Comparison of ENCODE assay signal across 8 mouse cellular contexts in the genomic region with DNA sequence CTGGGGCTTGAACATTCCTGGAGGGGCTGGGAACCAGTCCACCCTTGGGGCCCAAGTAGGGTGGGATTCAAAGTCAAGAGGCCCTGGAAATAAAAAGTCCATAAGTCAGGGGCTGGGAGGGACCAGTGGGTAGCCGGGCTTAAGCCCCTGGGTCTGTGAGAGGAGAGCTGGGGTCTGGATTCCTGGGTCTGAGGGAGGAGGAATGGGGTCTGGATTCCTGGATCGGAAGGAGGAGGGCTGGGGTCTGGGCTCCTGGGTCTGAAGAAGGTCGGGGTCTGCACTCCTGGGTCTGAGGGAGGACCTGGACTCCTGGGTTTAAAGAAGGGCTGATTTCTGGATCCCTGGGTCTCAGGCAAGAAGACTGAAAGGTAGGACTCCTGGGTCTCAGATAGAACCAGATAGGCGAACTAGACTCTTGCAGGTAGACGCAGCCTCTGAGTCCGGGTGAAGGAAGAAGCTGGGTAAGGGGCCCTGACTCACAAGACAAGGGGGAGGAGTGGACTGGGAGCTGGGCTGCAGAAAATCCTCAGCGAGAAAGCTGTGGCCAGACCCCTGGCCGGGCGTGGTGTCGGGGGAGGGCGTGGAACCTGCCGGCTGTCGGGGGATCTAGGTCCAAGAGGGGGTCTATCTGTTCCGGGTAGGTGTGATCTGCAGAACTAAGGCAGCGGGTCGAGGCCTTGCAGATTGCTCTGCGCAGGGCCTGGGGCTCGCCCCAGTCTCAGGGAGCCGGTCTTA. TPM values are rescaled to one million over a fixed set of nuclear protein-coding genes. Genes with fewer than 3 reads are reported as not detected.
A peak's percentile ranks its signal among the peaks of the same experiment; 100 is the strongest.
DNase-seq lines count a peak whose midpoint lies in the region; ATAC-seq and TF ChIP-seq lines count a peak whose summit lies in the region.

No protein-coding gene starts in this region.

- H3K27me3 ChIP-seq in kidney, postnatal 0 days (ENCODE audit: insufficient read depth, low read length) = no peaks in the 10 kb centered on the region
- H3K27me3 ChIP-seq in embryonic facial prominence, embryonic 10.5 days (replicated peaks; ENCODE audit: low read depth, poor library complexity, severe bottlenecking) = peaks cover 36% of the 10 kb centered on the region
- no peaks in the 10 kb centered on the region for H3K27me3 ChIP-seq in hindbrain, embryonic 16.5 days (replicated peaks; ENCODE audit: control insufficient read depth, insufficient read depth, low read length)
- H3K27me3 ChIP-seq in midbrain, embryonic 16.5 days (ENCODE audit: control insufficient read depth, insufficient read depth, low read depth, low read length) = no peaks in the 10 kb centered on the region

- 5% methylated on average over 18 of the region's 19 CpGs for WGBS in kidney, postnatal 0 days
- 8% methylated on average over 19 of the region's 19 CpGs for WGBS in embryonic facial prominence, embryonic 10.5 days
- 6% methylated on average over 19 of the region's 19 CpGs for WGBS in hindbrain, embryonic 16.5 days
- WGBS in midbrain, embryonic 16.5 days = 5% methylated on average over 14 of the region's 19 CpGs

- TF ChIP-seq CTCF in kidney, postnatal 0 days (IDR thresholded peaks at IDR 0.05; ENCODE audit: low read depth) = no peak

- no peaks in the 10 kb centered on the region; the same call in 1 of the 2 replicates for H3K9me3 ChIP-seq in kidney, postnatal 0 days (replicated peaks; ENCODE audit: low read length)
- peaks cover 37% of the 10 kb centered on the region for H3K9me3 ChIP-seq in embryonic facial prominence, embryonic 10.5 days
- peaks cover 5% of the 10 kb centered on the region; the same call in 1 of the 2 replicates for H3K9me3 ChIP-seq in hindbrain, embryonic 16.5 days (ENCODE audit: control insufficient read depth, low read length)
- H3K9me3 ChIP-seq in midbrain, embryonic 16.5 days (replicated peaks; ENCODE audit: control insufficient read depth, low read length, poor library complexity, severe bottlenecking) = no peaks in the 10 kb centered on the region

- H3K4me1 ChIP-seq in kidney, postnatal 0 days (replicated peaks; ENCODE audit: insufficient read depth, low read length) = peaks cover 5% of the 10 kb centered on the region
- peaks cover 35% of the 10 kb centered on the region for H3K4me1 ChIP-seq in embryonic facial prominence, embryonic 10.5 days
- H3K4me1 ChIP-seq in hindbrain, embryonic 16.5 days (ENCODE audit: control insufficient read depth, insufficient read depth, low read depth, low read length) = peaks cover 29% of the 10 kb centered on the region
- peaks cover 24% of the 10 kb centered on the region for H3K4me1 ChIP-seq in midbrain, embryonic 16.5 days (ENCODE audit: control insufficient read depth, insufficient read depth, low read length)

- peak overlapping the region; percentile 87 for H3K4me3 ChIP-seq in kidney, postnatal 0 days (replicated peaks; ENCODE audit: low read depth, low read length)
- peak overlapping the region; percentile 77 for H3K4me3 ChIP-seq in embryonic facial prominence, embryonic 10.5 days
- H3K4me3 ChIP-seq in hindbrain, embryonic 16.5 days (ENCODE audit: low read length) = peak overlapping the region; percentile 56
- H3K4me3 ChIP-seq in midbrain, embryonic 16.5 days (ENCODE audit: low read depth, low read length) = peak overlapping the region; percentile 66

- no peak for DNase-seq in kidney, postnatal 0 days (ENCODE audit: low spot score)
- no peak for DNase-seq in kidney, postnatal 25 days
- DNase-seq in embryonic facial prominence, embryonic 10.5 days (ENCODE audit: low spot score) = peak; percentile 24
- no peak for DNase-seq in layer of hippocampus, adult 9-10 months (ENCODE audit: low spot score)
- no peak for DNase-seq in right cerebral cortex, postnatal 10 days (ENCODE audit: low spot score in 2 of 2)
- no peak for DNase-seq in cerebellum, adult 9-10 months

- peak overlapping the region; percentile 70 for H3K27ac ChIP-seq in kidney, postnatal 0 days
- peak overlapping the region; percentile 87 for H3K27ac ChIP-seq in embryonic facial prominence, embryonic 10.5 days (replicated peaks)
- H3K27ac ChIP-seq in hindbrain, embryonic 16.5 days (ENCODE audit: low read depth, low read length) = peak overlapping the region; percentile 57
- H3K27ac ChIP-seq in midbrain, embryonic 16.5 days (ENCODE audit: low read length) = peak overlapping the region; percentile 85

- peak overlapping the region; percentile 92 for H3K4me2 ChIP-seq in kidney, postnatal 0 days (ENCODE audit: low read length)
- H3K4me2 ChIP-seq in hindbrain, embryonic 16.5 days (ENCODE audit: low read length) = peak overlapping the region; percentile 93
- H3K4me2 ChIP-seq in midbrain, embryonic 16.5 days (ENCODE audit: low read length) = peak overlapping the region; percentile 91

- H3K9ac ChIP-seq in kidney, postnatal 0 days (ENCODE audit: low read depth, low read length) = peak overlapping the region; percentile 92
- H3K9ac ChIP-seq in hindbrain, embryonic 16.5 days (ENCODE audit: low read depth, low read length) = peak overlapping the region; percentile 94
- peak overlapping the region; percentile 91 for H3K9ac ChIP-seq in midbrain, embryonic 16.5 days (ENCODE audit: low read depth, low read length)

- peaks cover 17% of the 10 kb centered on the region for H3K36me3 ChIP-seq in kidney, postnatal 0 days (ENCODE audit: insufficient read depth, low read length)
- H3K36me3 ChIP-seq in embryonic facial prominence, embryonic 10.5 days (replicated peaks) = peaks cover 35% of the 10 kb centered on the region
- peaks cover 18% of the 10 kb centered on the region for H3K36me3 ChIP-seq in hindbrain, embryonic 16.5 days (ENCODE audit: control insufficient read depth, insufficient read depth, low read length)
- H3K36me3 ChIP-seq in midbrain, embryonic 16.5 days (ENCODE audit: control insufficient read depth, insufficient read depth, low read length) = peaks cover 14% of the 10 kb centered on the region

- no peak; the same call in none of the 2 replicates for ATAC-seq in kidney, postnatal 0 days (replicated peaks; ENCODE audit: low FRiP score, low read depth)
- ATAC-seq in hindbrain, embryonic 16.5 days = no peak
- peak; percentile 52 for ATAC-seq in midbrain, embryonic 16.5 days

RNA-seq across cellular contexts. Expression of a gene that starts 0.5 kb away (rescaled TPM):
- 21.2 and 21.3 TPM in 2 replicates for polyA plus RNA-seq in kidney, postnatal 0 days (2015; fragmentation: Nextera tagmentation; extraction: Ambion mirVana)
- 24.8 and 29.3 TPM in 2 replicates for polyA plus RNA-seq in embryonic facial prominence, embryonic 10.5 days (2016; fragmentation: Nextera tagmentation; extraction: Ambion mirVana)
- 49.2 and 53.5 TPM in 2 replicates for polyA plus RNA-seq in hindbrain, embryonic 16.5 days (2015; fragmentation: Nextera tagmentation; extraction: Ambion mirVana)
- 56.3 and 69.2 TPM in 2 replicates for polyA plus RNA-seq in midbrain, embryonic 16.5 days (2015; fragmentation: Nextera tagmentation; extraction: Ambion mirVana)

RNA-seq across cellular contexts. Expression of a gene that starts 18.8 kb away (rescaled TPM):
- 12.8 and 14.1 TPM in 2 replicates for polyA plus RNA-seq in kidney, postnatal 0 days (2015; fragmentation: Nextera tagmentation; extraction: Ambion mirVana)
- polyA plus RNA-seq in embryonic facial prominence, embryonic 10.5 days (2016; fragmentation: Nextera tagmentation; extraction: Ambion mirVana) = 7.8 and 8.0 TPM in 2 replicates
- 8.0 and 9.3 TPM in 2 replicates for polyA plus RNA-seq in hindbrain, embryonic 16.5 days (2015; fragmentation: Nextera tagmentation; extraction: Ambion mirVana)
- 6.7 and 7.9 TPM in 2 replicates for polyA plus RNA-seq in midbrain, embryonic 16.5 days (2015; fragmentation: Nextera tagmentation; extraction: Ambion mirVana)

RNA-seq across cellular contexts. Expression of a gene that starts 19.1 kb away (rescaled TPM):
- polyA plus RNA-seq in kidney, postnatal 0 days (2015; fragmentation: Nextera tagmentation; extraction: Ambion mirVana) = 30.4 and 31.8 TPM in 2 replicates
- 55.6 and 56.5 TPM in 2 replicates for polyA plus RNA-seq in embryonic facial prominence, embryonic 10.5 days (2016; fragmentation: Nextera tagmentation; extraction: Ambion mirVana)
- polyA plus RNA-seq in hindbrain, embryonic 16.5 days (2015; fragmentation: Nextera tagmentation; extraction: Ambion mirVana) = 28.8 and 34.4 TPM in 2 replicates
- 30.7 and 35.5 TPM in 2 replicates for polyA plus RNA-seq in midbrain, embryonic 16.5 days (2015; fragmentation: Nextera tagmentation; extraction: Ambion mirVana)

RNA-seq across cellular contexts. Expression of a gene that starts 19.9 kb away (rescaled TPM):
- polyA plus RNA-seq in kidney, postnatal 0 days (2015; fragmentation: Nextera tagmentation; extraction: Ambion mirVana) = 4.7 and 5.7 TPM in 2 replicates
- polyA plus RNA-seq in embryonic facial prominence, embryonic 10.5 days (2016; fragmentation: Nextera tagmentation; extraction: Ambion mirVana) = 0.38 and 1.3 TPM in 2 replicates
- polyA plus RNA-seq in hindbrain, embryonic 16.5 days (2015; fragmentation: Nextera tagmentation; extraction: Ambion mirVana) = 0.18 and 1.2 TPM in 2 replicates
- 0.41 and 1.0 TPM in 2 replicates for polyA plus RNA-seq in midbrain, embryonic 16.5 days (2015; fragmentation: Nextera tagmentation; extraction: Ambion mirVana)

RNA-seq across cellular contexts. Expression of a gene that starts 24.5 kb away (rescaled TPM):
- polyA plus RNA-seq in kidney, postnatal 0 days (2015; fragmentation: Nextera tagmentation; extraction: Ambion mirVana) = 0.05 TPM in 1 of 2 replicates, not detected in the other
- 0.05 TPM in 1 of 2 replicates, not detected in the other for polyA plus RNA-seq in embryonic facial prominence, embryonic 10.5 days (2016; fragmentation: Nextera tagmentation; extraction: Ambion mirVana)
- 0.70 and 0.71 TPM in 2 replicates for polyA plus RNA-seq in hindbrain, embryonic 16.5 days (2015; fragmentation: Nextera tagmentation; extraction: Ambion mirVana)
- 0.60 and 0.93 TPM in 2 replicates for polyA plus RNA-seq in midbrain, embryonic 16.5 days (2015; fragmentation: Nextera tagmentation; extraction: Ambion mirVana)
